Mouse (Mus musculus): ENCODE results near the gene Mthfd2. TPM values are rescaled to one million over a fixed set of nuclear protein-coding genes. Genes with fewer than 3 reads are reported as not detected.

Mthfd2 gene
- polyA plus RNA-seq (2015; fragmentation: Nextera tagmentation; extraction: Ambion mirVana): 39.7 and 44.9 TPM in 2 replicates

DNA sequence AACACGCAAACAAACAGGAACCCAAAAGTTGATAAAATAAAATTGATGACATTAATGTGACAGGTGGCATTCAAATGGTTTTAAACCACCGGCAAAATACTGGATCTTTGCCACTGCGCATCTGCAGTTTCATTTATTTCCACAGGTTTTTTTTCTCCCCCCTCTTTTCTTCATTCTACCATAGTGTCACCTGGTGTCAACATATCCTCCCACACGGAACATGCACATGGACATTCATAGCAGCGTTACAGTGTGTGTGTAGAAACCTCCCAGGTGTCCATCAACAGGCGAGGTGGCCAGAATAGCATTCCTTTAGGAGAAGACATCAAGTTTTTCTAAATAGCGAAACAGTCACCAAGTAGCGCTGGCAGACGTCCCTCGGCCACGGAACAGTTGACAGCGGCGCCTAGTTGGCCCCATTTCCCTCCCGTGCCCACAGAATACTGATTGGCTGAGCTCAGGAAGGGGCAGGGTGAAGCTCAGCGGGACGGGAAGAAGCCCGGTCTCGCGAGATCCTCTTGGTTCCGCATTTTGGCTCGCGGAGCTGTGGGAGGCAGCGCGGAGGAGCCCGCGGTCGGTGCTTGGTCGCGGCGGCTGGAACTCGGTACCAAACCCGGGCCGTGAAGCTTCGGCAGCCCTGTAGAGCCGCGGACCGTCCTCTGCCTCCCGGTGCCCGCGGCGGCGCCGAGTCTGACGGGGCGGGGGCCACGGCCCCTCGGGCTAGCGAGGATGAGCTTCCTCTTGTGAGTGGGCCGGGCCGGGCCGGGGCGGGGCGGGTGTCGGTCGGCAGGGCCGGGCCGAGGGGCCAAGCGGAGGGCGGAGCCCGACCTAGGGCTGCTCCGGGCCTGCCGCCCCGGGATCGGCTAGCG lies at the start of gene Mthfd2, which contains the start of gene Mob1a:
Gene Mthfd2, minus strand, starts transcription at position 384 of the 869 bp plus-strand sequence.
Gene Mob1a, plus strand, starts transcription at position 492 of the 869 bp plus-strand sequence.
- H3K36me3 ChIP-seq: peaks cover 23% of the 10 kb centered on the region
- ATAC-seq (replicated peaks; ENCODE audit: low FRiP score): peak; percentile 99

DNA sequence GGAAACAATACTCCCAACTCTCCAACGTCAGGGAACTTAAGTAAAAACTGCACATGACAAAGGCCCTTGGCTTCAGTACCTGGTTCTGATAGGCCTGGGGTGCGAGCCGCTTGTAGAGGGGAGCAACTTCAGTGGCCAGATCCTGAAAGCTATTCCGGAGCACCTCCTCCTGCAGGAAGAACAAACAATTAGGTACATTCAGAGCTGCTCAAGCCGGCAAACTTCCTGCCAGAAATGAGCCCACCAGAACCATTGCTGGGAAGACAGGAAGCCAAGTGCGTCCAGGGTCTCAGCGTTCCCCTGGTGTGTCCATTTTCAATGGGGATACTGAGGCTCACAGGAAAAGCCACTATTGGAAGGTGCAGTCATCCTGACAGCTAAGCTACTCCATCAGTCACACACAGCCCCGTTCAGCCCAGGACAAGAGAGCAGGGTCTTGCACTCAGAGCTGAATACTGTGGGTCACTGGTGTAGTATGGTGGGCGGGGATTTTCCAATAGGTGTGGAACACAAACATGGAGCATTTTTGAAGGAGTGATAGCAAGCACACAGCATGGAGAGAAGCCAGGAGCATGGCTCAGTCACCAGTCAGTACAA lies 48.1 kb upstream of the Mthfd2 start:
- no peak for ATAC-seq (replicated peaks; ENCODE audit: low FRiP score)
- Histone ChIP-seq H3K27me3 (no peaks in the 10 kb centered on the region), H3K27ac (no peak overlapping the region), H3K4me1 (no peaks in the 10 kb centered on the region), H3K36me3 (peaks cover 100% of the 10 kb centered on the region), H3K9me3 (replicated peaks) (no peaks in the 10 kb centered on the region), H3K4me3 (replicated peaks) (no peak overlapping the region), H3K9ac (no peak overlapping the region), H3K4me2 (no peak overlapping the region)
- whole genome bisulfite sequencing: 86% methylated on average over 9 of the region's 9 CpGs

More for the DNA sequence above, at the start of gene Mthfd2, which contains the start of gene Mob1a:
- under 1% methylated on average over 63 of the region's 65 CpGs for WGBS
- peak within 1 kb of the TSS; percentile 98 for H3K27ac ChIP-seq
- peak within 1 kb of the TSS; percentile 68 for H3K4me2 ChIP-seq
- H3K27me3 ChIP-seq: no peaks in the 10 kb centered on the region
- H3K9me3 ChIP-seq (replicated peaks): no peaks in the 10 kb centered on the region
- peak within 1 kb of the TSS; percentile 81 for H3K9ac ChIP-seq
- H3K4me1 ChIP-seq: peaks cover 12% of the 10 kb centered on the region
- peak within 1 kb of the TSS; percentile 86 for H3K4me3 ChIP-seq (replicated peaks)

DNA sequence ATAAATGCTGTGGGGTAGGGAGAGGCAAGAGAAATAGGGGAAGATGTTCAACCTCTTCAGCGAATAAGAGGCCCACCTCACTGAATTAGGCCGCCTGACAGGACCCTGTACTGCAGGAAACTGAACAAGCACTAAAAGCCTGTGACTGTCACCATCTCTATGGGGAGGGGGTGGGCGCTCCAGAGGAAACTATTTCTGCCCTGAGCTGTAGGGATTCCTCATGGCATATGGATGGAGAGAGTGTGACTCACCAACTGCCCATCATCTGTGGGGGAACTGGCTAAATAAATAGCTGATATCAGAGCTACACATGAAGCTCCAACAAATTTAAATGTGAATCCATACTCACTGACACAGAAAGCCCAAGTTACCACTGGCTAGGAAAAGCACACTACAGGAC lies 45.6 kb upstream of the Mthfd2 start:
- no peak for ATAC-seq (replicated peaks; ENCODE audit: low FRiP score)
- Histone ChIP-seq H3K9ac (no peak overlapping the region), H3K27ac (no peak overlapping the region), H3K4me1 (no peaks in the 10 kb centered on the region), H3K9me3 (replicated peaks) (no peaks in the 10 kb centered on the region), H3K4me2 (no peak overlapping the region), H3K27me3 (no peaks in the 10 kb centered on the region), H3K4me3 (replicated peaks) (no peak overlapping the region), H3K36me3 (peaks cover 99% of the 10 kb centered on the region)
- WGBS: 77% methylated on average over 3 of the region's 3 CpGs

DNA sequence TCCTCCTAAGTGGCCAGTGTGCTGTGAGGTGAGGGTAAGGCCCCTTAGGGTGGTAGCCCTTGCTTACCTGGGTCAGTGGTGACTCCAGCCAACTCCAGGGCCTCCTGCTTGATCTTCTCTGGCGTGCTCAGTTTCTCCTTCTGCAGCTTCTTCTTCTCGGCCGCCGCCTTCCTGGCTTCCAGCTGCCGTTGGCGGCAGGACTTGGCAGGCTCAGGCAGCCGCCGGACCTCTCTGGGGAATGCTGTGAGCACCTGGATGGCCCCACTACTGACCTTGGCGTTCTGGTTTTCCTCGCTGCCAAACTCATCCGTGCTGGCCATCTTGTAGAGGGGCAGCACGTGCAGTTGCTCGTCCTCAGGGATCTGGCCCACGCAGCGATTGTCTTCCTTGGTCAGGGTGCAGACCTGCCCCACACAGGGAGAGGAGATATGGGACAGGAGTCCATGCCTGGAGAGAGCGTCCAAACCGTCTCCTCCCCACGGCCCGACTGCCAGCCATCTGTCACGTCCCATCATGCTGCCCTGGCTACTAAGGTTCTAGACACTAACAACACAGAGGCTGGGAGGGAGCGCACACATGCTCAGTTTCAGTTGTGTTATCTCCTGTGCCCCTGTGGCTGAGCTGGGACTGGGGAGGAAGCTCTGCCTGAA lies 44.7 kb upstream of the Mthfd2 start:
- Histone ChIP-seq H3K9ac (no peak overlapping the region), H3K4me2 (no peak overlapping the region), H3K36me3 (peaks cover 97% of the 10 kb centered on the region)

DNA sequence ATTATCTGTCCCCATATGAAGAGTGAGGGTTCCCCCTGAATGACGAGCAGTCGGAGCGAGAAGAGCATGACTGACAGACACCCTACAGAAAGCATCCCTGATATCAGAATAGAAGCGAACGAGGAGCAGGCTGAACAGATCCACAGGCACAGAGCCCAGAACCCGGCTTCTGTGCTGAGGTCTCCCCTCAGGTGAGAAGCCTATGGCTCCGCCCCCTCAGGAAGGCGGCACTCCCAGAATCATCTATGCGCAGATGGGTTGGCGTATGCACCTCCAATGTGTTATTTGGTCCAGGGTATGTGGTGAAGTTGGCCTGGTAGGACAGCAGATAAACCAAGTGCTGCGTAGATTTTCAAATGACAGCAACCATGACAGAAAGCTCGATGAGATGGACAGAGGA lies 37.4 kb upstream of the Mthfd2 start:
- ATAC-seq (replicated peaks; ENCODE audit: low FRiP score): no peak
- peaks cover 88% of the 10 kb centered on the region for H3K36me3 ChIP-seq
- H3K4me1 ChIP-seq: no peaks in the 10 kb centered on the region
- no peaks in the 10 kb centered on the region for H3K27me3 ChIP-seq
- no peak overlapping the region for H3K9ac ChIP-seq
- H3K27ac ChIP-seq: no peak overlapping the region
- H3K9me3 ChIP-seq (replicated peaks): no peaks in the 10 kb centered on the region
- H3K4me3 ChIP-seq (replicated peaks): no peak overlapping the region
- 90% methylated on average over 12 of the region's 12 CpGs for WGBS
- H3K4me2 ChIP-seq: no peak overlapping the region

More for the DNA sequence above, 44.7 kb upstream of the Mthfd2 start:
- Histone ChIP-seq H3K4me1 (no peaks in the 10 kb centered on the region), H3K27ac (no peak overlapping the region), H3K9me3 (replicated peaks) (no peaks in the 10 kb centered on the region), H3K4me3 (replicated peaks) (no peak overlapping the region), H3K27me3 (no peaks in the 10 kb centered on the region)
- no peak for ATAC-seq (replicated peaks; ENCODE audit: low FRiP score)
- 88% methylated on average over 21 of the region's 21 CpGs for WGBS

DNA sequence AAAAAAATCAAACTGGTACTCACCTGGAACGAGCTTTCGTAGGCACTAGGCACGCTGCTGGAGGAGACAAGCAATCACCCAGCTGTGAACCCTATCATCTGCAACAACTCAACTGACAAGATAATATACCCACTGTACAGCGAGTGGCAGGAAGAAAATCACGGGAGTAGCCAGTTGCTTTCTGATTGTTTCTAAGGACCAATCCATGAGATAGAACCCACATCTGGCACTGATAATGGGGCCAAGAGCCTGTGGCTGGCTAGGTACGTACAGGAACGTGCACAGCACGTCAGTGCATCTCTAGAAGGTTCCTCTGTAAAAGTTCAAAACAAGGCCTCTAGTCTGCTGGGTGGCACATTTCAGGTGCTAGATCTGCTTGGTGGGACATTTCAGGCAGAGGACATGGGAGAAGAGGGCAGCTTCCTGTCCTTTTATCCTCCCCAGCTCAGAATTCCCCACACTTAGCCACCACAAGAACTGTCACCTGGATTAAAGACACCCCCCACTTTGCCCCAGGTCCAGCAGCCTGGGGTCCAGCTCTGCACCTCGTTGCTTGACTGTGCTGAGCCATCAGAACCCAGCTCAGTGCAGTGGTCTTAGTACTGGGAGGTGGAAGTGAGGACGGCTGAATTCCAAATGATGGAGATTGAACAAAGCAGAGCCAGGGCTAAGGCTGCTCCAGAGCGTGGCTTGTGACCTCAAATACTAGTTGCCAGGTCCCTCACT lies 36.0 kb upstream of the Mthfd2 start:
- H3K4me2 ChIP-seq: no peak overlapping the region
- H3K9me3 ChIP-seq (replicated peaks): no peaks in the 10 kb centered on the region
- H3K4me1 ChIP-seq: no peaks in the 10 kb centered on the region
- no peak for ATAC-seq (replicated peaks; ENCODE audit: low FRiP score)
- WGBS: 87% methylated on average over 11 of the region's 11 CpGs
- H3K4me3 ChIP-seq (replicated peaks): no peak overlapping the region
- H3K27ac ChIP-seq: no peak overlapping the region
- no peak overlapping the region for H3K9ac ChIP-seq
- H3K27me3 ChIP-seq: no peaks in the 10 kb centered on the region
- H3K36me3 ChIP-seq: peaks cover 85% of the 10 kb centered on the region

DNA sequence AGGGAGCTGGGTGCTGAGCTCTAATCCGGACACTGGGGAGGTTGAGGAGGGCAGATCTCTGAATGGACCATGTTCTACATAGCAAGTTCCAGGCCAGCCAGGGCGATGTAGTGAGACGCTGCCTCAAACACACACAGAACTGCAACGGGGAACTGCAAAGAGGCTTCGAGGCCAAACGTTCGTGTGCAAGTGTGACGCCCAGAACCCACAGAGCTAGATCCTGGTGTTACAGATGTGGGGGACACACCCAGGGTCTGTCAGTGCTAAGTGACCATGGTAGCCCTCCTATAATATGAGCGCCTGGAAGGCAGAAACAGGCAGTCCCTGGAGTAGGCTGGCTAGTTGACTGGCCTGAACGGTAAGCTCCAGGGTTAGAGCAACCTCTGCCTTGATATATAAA lies 31.7 kb upstream of the Mthfd2 start:
- no peak overlapping the region for H3K9ac ChIP-seq
- no peak for ATAC-seq (replicated peaks; ENCODE audit: low FRiP score)
- H3K36me3 ChIP-seq: peaks cover 85% of the 10 kb centered on the region
- H3K9me3 ChIP-seq (replicated peaks): no peaks in the 10 kb centered on the region
- no peak overlapping the region for H3K4me2 ChIP-seq
- H3K4me1 ChIP-seq: no peaks in the 10 kb centered on the region
- H3K27me3 ChIP-seq: no peaks in the 10 kb centered on the region
- H3K27ac ChIP-seq: no peak overlapping the region
- H3K4me3 ChIP-seq (replicated peaks): no peak overlapping the region
- WGBS: 91% methylated on average over 10 of the region's 10 CpGs

DNA sequence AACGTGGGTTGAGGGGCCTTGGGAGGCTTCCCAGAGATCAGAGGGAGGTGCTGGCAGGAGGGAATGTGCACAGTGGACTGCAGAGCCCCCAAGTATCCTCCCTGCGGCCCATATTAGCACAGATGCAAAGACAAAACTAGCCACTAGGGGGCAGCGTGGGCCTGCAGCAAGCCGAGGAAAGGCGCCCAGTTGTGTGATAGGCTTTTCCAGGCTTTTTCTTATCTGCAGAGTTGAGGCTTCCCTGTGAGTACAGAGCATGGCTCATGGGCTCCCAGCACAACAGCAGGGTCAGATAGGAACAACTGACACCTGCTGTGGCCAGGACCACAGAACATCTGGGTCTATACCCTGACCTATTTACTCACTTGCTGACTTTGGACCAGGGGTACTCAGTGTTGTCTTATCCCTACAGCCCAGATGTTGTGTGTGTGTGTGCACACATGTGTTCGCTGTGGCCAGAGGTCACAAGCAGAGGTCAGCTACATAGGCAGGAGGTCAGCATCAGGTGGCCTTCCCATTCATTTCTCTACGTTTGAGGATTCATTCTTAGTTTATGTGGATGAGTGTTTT lies 30.9 kb upstream of the Mthfd2 start:
- H3K27ac ChIP-seq: no peak overlapping the region
- no peak overlapping the region for H3K4me3 ChIP-seq (replicated peaks)
- no peaks in the 10 kb centered on the region for H3K9me3 ChIP-seq (replicated peaks)
- ATAC-seq (replicated peaks; ENCODE audit: low FRiP score): peak; percentile 33; the same call in 1 of the 2 replicates
- peaks cover 83% of the 10 kb centered on the region for H3K36me3 ChIP-seq
- no peaks in the 10 kb centered on the region for H3K27me3 ChIP-seq
- H3K4me1 ChIP-seq: no peaks in the 10 kb centered on the region
- 22% methylated on average over 7 of the region's 7 CpGs for WGBS
- H3K9ac ChIP-seq: no peak overlapping the region
- H3K4me2 ChIP-seq: no peak overlapping the region

DNA sequence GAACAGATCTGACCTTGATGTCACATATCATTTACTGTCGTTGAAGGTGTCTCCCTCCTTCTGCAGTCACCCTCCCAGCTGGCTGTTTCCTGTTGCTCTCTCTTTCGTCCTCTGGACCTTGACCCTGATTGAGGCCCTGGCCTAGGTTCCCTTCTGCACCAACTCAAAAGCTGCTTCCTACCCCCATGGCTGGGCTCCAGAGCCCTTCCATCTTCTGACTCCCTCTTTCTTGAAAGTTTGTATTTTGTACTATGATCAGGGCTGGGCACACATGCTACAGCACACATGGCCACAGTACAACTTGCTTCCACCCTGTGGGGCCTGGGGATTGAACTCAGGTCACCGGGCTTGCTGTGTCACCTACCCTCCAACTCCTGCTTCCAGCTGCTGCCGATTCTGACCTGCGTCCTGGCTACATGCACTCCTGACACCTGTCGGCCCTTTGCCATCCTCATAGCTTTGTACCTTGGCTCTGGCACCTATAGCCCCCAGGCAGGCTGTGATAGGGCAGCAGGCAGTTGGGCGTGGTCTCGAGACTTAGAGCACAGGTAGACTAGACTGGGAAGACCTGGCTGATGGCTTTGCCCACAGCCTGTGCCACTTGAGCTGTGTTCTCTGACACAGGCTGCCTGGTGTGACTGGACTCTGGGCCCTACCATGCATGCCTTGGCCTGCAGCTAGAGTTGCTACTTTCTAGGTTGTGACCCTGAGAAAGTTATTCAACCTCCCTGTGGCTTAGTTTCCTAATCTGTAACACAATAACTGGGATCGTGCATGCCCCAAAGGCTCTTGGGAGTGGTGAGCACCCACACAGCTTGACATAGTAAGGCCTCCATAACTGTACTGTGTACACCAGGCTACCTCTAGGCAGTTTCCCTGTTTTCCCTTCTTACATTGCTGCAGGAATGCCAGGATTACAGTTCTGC lies 29.4 kb upstream of the Mthfd2 start:
- Histone ChIP-seq H3K4me2 (no peak overlapping the region), H3K27me3 (no peaks in the 10 kb centered on the region), H3K9ac (no peak overlapping the region), H3K27ac (no peak overlapping the region), H3K4me1 (peaks cover 7% of the 10 kb centered on the region), H3K9me3 (replicated peaks) (no peaks in the 10 kb centered on the region), H3K36me3 (peaks cover 71% of the 10 kb centered on the region), H3K4me3 (replicated peaks) (no peak overlapping the region)
- ATAC-seq (replicated peaks; ENCODE audit: low FRiP score): no peak
- 83% methylated on average over 9 of the region's 9 CpGs for WGBS

DNA sequence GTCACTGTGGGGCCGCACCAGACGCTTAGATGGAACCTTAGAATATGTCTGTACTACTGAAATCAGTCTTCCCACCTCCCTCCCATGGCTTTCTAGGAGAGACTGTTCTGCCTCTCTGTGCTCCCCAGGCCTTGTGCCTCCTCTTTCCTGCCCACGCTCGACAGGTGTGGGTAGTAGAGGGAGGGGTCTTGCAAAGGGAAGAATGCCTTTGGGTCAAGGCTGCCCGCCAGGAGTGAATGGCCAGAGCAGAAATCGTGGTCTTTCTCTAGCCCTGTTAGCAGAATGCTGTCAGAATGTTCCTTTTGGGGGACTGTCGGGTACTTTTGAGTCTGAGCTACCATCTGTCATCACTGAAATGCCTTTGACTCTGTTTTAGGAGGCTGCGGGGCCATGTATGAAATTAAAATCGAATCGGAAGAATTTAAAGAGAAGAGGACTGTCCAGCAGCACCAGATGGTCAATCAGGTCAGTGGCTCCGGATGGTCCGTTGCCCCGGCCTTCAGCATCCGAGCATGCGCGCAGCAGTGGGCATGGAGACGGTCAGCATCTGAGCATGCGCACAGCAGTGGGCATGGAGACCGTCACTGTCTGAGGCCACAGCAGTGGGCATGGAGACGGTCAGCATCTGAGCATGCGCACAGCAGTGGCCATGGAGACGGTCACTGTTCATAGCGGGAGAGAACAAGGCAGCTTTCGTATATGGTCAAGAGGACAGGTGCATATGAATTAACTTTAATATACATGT lies 27.1 kb upstream of the Mthfd2 start:
- Histone ChIP-seq H3K27me3 (no peaks in the 10 kb centered on the region), H3K4me3 (replicated peaks) (no peak overlapping the region), H3K9ac (no peak overlapping the region), H3K4me2 (no peak overlapping the region), H3K4me1 (peaks cover 18% of the 10 kb centered on the region), H3K27ac (no peak overlapping the region), H3K36me3 (peaks cover 48% of the 10 kb centered on the region), H3K9me3 (replicated peaks) (no peaks in the 10 kb centered on the region)
- no peak for ATAC-seq (replicated peaks; ENCODE audit: low FRiP score)
- WGBS: 94% methylated on average over 24 of the region's 24 CpGs
